Comparison of ENCODE assay signal across 13 mouse cellular contexts in the genomic region with DNA sequence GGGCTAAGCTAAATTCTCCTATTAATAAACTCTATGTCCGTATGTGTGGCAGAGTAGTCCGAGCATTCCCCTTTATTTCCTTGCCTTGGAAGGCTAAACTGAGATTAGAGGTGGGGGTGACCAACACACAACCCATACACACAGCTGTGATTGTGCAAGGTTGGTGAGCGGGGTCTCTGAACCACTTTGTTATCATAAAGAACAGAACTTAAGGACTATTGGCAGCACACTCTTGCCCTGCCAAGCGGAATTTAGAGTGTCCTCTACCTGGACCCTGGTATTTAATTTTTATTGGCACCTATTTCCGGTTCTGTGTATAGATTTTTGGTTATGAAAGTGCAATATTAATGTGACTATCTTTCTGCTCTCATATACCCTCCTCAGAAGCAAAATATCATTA.
"Had no signal": no experiment of that assay in that cellular context is flagged by ENCODE, and none has a peak within 500 bp of the region (broad histone marks: within the 10 kb centered on the region; RNA-seq: fewer than 3 reads in every experiment).

No protein-coding gene starts in this region.

- DNase-seq: kidney, adult 11 months; kidney, adult 9 months; lung, embryonic 14.5 days; lung, postnatal 10 days; lung, postnatal 4 days; right cerebral cortex, postnatal 25 days; thymus, adult 2 months; thymus, postnatal 25 days had no signal

- ATAC-seq: midbrain, embryonic 16.5 days had no signal

- H3K4me3 ChIP-seq: left cerebral cortex, adult 2 months; midbrain, embryonic 10.5 days; neural tube, embryonic 13.5 days had no signal

- H3K36me3 ChIP-seq: midbrain, embryonic 10.5 days; neural tube, embryonic 13.5 days had no signal

- H3K9ac ChIP-seq: lung, embryonic 14.5 days; neural tube, embryonic 13.5 days had no signal

- H3K27ac ChIP-seq: left cerebral cortex, adult 2 months; midbrain, embryonic 10.5 days; neural tube, embryonic 13.5 days had no signal

- H3K9me3 ChIP-seq: midbrain, embryonic 10.5 days; neural tube, embryonic 13.5 days had no signal

- H3K4me2 ChIP-seq: liver, embryonic 11.5 days; lung, embryonic 14.5 days; neural tube, embryonic 13.5 days had no signal
